Mouse (Mus musculus) embryonic facial prominence, embryonic 10.5 days (tissue): Measurements from ENCODE around the gene Sertad2. TPM values are rescaled to one million over a fixed set of nuclear protein-coding genes. Genes with fewer than 3 reads are reported as not detected.

Experiments
- DNase-seq: peaks from one replicate; pipeline ENCODE4 v3.0.0-alpha.2; 2017; ENCODE audit warnings: low spot score
- H3K27ac ChIP-seq: fragments of 300-500 bp; sonication (generic); replicated peaks from 2 replicates; pipeline ENCODE4 v1.5.1; 2016; ENCODE audit warnings: mild to moderate bottlenecking
- H3K27me3 ChIP-seq: fragments of 300-500 bp; sonication (generic); replicated peaks from 2 replicates; pipeline ENCODE4 v1.6.1; 2016; ENCODE audit warnings: low read depth, mild to moderate bottlenecking; ENCODE audit not compliant: poor library complexity, severe bottlenecking
- H3K36me3 ChIP-seq: fragments of 300-500 bp; sonication (generic); replicated peaks from 2 replicates; pipeline ENCODE4 v1.6.1; 2016; ENCODE audit warnings: mild to moderate bottlenecking, moderate library complexity
- H3K4me1 ChIP-seq: fragments of 300-500 bp; sonication (generic); 2 replicates; pipeline ENCODE4 v1.6.1; 2016
- H3K4me3 ChIP-seq: fragments of 300-500 bp; sonication (generic); 2 replicates; pipeline ENCODE4 v1.5.1; 2016; ENCODE audit warnings: mild to moderate bottlenecking, moderate library complexity
- H3K9me3 ChIP-seq: fragments of 300-500 bp; sonication (generic); 2 replicates; pipeline ENCODE4 v1.6.1; 2016; ENCODE audit warnings: mild to moderate bottlenecking
- WGBS: fragments of 180-500 bp; shearing (Covaris S2); methylation state at CpG from one replicate; pipeline ENCODE4 v1.1.7; 2016; 5-methylcytosine and 5-hydroxymethylcytosine counted together
- polyA plus RNA-seq: library from polyadenylated mRNA; unstranded; fragments of >200 nt; fragmentation: Nextera tagmentation; extraction: Ambion mirVana; gene quantifications from 2 replicates; pipeline ENCODE4 v1.2.1, GENCODE M21; 2016

Gene Sertad2
- polyA plus RNA-seq, 1 experiment from 2014 or later: 33.2 TPM

GRCm38 (mm10) chr11:20585297-20585696, 42.2 kb downstream of the Sertad2 start:
- Histone ChIP-seq H3K4me1 (peaks cover 10% of the 10 kb centered on the region), H3K27ac (no peak overlapping the region), H3K27me3 (no peaks in the 10 kb centered on the region), H3K36me3 (no peaks in the 10 kb centered on the region), H3K4me3 (no peak overlapping the region), H3K9me3 (no peaks in the 10 kb centered on the region)
- WGBS: 93% methylated on average over 1 of the region's 1 CpGs
- DNase-seq: no peak

- no peaks in the 10 kb centered on the region for H3K9me3 ChIP-seq
- H3K27ac ChIP-seq: no peak overlapping the region
- no peaks in the 10 kb centered on the region for H3K27me3 ChIP-seq
- no peak overlapping the region for H3K4me3 ChIP-seq
- DNase-seq: no peak
- H3K4me1 ChIP-seq: peaks cover 8% of the 10 kb centered on the region
- no peaks in the 10 kb centered on the region for H3K36me3 ChIP-seq
Observed at GRCm38 (mm10) chr11:20586180-20586579, 43.1 kb downstream of the Sertad2 start.

- WGBS: 72% methylated on average over 2 of the region's 2 CpGs
- peaks cover 11% of the 10 kb centered on the region for H3K4me1 ChIP-seq
- DNase-seq: no peak
- H3K27ac ChIP-seq: no peak overlapping the region
- H3K9me3 ChIP-seq: no peaks in the 10 kb centered on the region
- no peak overlapping the region for H3K4me3 ChIP-seq
- H3K36me3 ChIP-seq: no peaks in the 10 kb centered on the region
- H3K27me3 ChIP-seq: no peaks in the 10 kb centered on the region
Observed at GRCm38 (mm10) chr11:20589393-20589792, 46.3 kb downstream of the Sertad2 start.

- WGBS: 74% methylated on average over 3 of the region's 3 CpGs
- Histone ChIP-seq H3K27me3 (no peaks in the 10 kb centered on the region), H3K27ac (no peak overlapping the region), H3K4me3 (no peak overlapping the region), H3K36me3 (no peaks in the 10 kb centered on the region), H3K4me1 (peaks cover 15% of the 10 kb centered on the region), H3K9me3 (no peaks in the 10 kb centered on the region)
- DNase-seq: no peak
Observed at GRCm38 (mm10) chr11:20592010-20592409, 49.0 kb downstream of the Sertad2 start.

- H3K36me3 ChIP-seq: no peaks in the 10 kb centered on the region
- WGBS: 75% methylated on average over 22 of the region's 22 CpGs
- no peaks in the 10 kb centered on the region for H3K9me3 ChIP-seq
- peak overlapping the region; percentile 57 for H3K27ac ChIP-seq
- no peak overlapping the region for H3K4me3 ChIP-seq
- peaks cover 7% of the 10 kb centered on the region for H3K4me1 ChIP-seq
- H3K27me3 ChIP-seq: no peaks in the 10 kb centered on the region
- DNase-seq: no peak
Observed at GRCm38 (mm10) chr11:20594229-20595201, 51.5 kb downstream of the Sertad2 start.

GRCm38 (mm10) chr11:20603066-20603812, 60.2 kb downstream of the Sertad2 start:
- Histone ChIP-seq H3K9me3 (no peaks in the 10 kb centered on the region), H3K27me3 (no peaks in the 10 kb centered on the region), H3K4me1 (peaks cover 6% of the 10 kb centered on the region), H3K27ac (peak overlapping the region; percentile 71), H3K36me3 (no peaks in the 10 kb centered on the region), H3K4me3 (no peak overlapping the region)
- peak; percentile 72 for DNase-seq
- WGBS: 64% methylated on average over 24 of the region's 24 CpGs

- 86% methylated on average over 4 of the region's 4 CpGs for WGBS
Observed at GRCm38 (mm10) chr11:20604119-20604518, 61.1 kb downstream of the Sertad2 start.

GRCm38 (mm10) chr11:20605613-20606012, 62.6 kb downstream of the Sertad2 start:
- whole genome bisulfite sequencing: 71% methylated on average over 7 of the region's 7 CpGs

More at GRCm38 (mm10) chr11:20604119-20604518, 61.1 kb downstream of the Sertad2 start:
- no peak overlapping the region for H3K4me3 ChIP-seq
- 0 out of 2 replicates have a peak overlapping the region, but pooled peaks have one; percentile 20 for H3K27ac ChIP-seq
- DNase-seq: no peak
- H3K27me3 ChIP-seq: no peaks in the 10 kb centered on the region
- H3K4me1 ChIP-seq: peaks cover 6% of the 10 kb centered on the region
- H3K9me3 ChIP-seq: no peaks in the 10 kb centered on the region
- no peaks in the 10 kb centered on the region for H3K36me3 ChIP-seq

GRCm38 (mm10) chr11:20608442-20608841, 65.4 kb downstream of the Sertad2 start:
- Histone ChIP-seq H3K27me3 (no peaks in the 10 kb centered on the region), H3K9me3 (no peaks in the 10 kb centered on the region), H3K27ac (no peak overlapping the region), H3K36me3 (no peaks in the 10 kb centered on the region), H3K4me3 (no peak overlapping the region), H3K4me1 (peaks cover 1% of the 10 kb centered on the region)
- WGBS: 90% methylated on average over 11 of the region's 11 CpGs
- no peak for DNase-seq

More at GRCm38 (mm10) chr11:20605613-20606012, 62.6 kb downstream of the Sertad2 start:
- Histone ChIP-seq H3K36me3 (no peaks in the 10 kb centered on the region), H3K4me3 (no peak overlapping the region), H3K27ac (peak overlapping the region; percentile 67; the same call in 1 of the 2 replicates), H3K4me1 (peaks cover 6% of the 10 kb centered on the region), H3K9me3 (no peaks in the 10 kb centered on the region), H3K27me3 (no peaks in the 10 kb centered on the region)
- DNase-seq: no peak

GRCm38 (mm10) chr11:20613223-20613622, 70.2 kb downstream of the Sertad2 start:
- Histone ChIP-seq H3K36me3 (no peaks in the 10 kb centered on the region), H3K27ac (no peak overlapping the region), H3K9me3 (no peaks in the 10 kb centered on the region), H3K4me1 (peaks cover 10% of the 10 kb centered on the region), H3K4me3 (no peak overlapping the region), H3K27me3 (no peaks in the 10 kb centered on the region)
- 84% methylated on average over 4 of the region's 4 CpGs for WGBS
- DNase-seq: no peak

- Histone ChIP-seq H3K4me1 (peaks cover 10% of the 10 kb centered on the region), H3K9me3 (no peaks in the 10 kb centered on the region), H3K4me3 (no peak overlapping the region), H3K36me3 (no peaks in the 10 kb centered on the region), H3K27ac (no peak overlapping the region; the same call in 1 of the 2 replicates), H3K27me3 (no peaks in the 10 kb centered on the region)
- no peak for DNase-seq
- WGBS: 60% methylated on average over 3 of the region's 3 CpGs
Observed at GRCm38 (mm10) chr11:20616103-20616502, 73.0 kb downstream of the Sertad2 start.

- Histone ChIP-seq H3K9me3 (no peaks in the 10 kb centered on the region), H3K27me3 (no peaks in the 10 kb centered on the region), H3K4me3 (no peak overlapping the region), H3K27ac (no peak overlapping the region), H3K4me1 (no peaks in the 10 kb centered on the region), H3K36me3 (no peaks in the 10 kb centered on the region)
- DNase-seq: no peak
- WGBS: 76% methylated on average over 2 of the region's 2 CpGs
Observed at GRCm38 (mm10) chr11:20627146-20627545, 84.1 kb downstream of the Sertad2 start.
